Mouse (Mus musculus) gastrocnemius, adult 18-20 months (tissue): ENCODE results near the gene Stk11. TPM values are rescaled to one million over a fixed set of nuclear protein-coding genes. Genes with fewer than 3 reads are reported as not detected.

Experiments
- DNase-seq: peaks from one replicate; pipeline ENCODE4 v3.0.0; 2021; ENCODE audit warnings: low spot score
- total RNA-seq, 2 experiments: library from RNA; stranded (reverse); gene quantifications; 2 replicates each; pipeline ENCODE4 v1.2.3; 2021

Gene Stk11
- total RNA-seq, 2 experiments from 2014 or later: 145 to 148 TPM

DNA sequence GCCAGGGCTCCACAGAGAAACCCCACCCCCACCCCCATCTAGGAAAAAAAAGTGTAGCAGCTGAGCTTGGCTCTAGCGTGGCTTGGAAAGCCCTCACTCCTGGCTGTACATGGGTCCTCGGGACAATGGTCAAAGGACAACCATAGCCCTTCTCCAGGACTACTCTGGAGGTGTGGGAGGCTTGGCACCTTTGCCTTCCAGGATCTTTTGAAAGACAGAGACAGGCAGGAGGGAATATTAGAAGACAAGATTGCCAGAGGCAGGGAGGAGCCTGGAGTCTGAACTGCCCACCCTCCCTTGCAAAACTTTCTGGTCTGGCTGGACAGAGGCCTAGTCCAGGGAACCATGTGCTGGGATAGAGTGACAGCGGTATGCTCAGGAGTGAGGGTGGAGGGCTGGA is 20.9 kb upstream of the Stk11 start:
- no peak for DNase-seq

DNA sequence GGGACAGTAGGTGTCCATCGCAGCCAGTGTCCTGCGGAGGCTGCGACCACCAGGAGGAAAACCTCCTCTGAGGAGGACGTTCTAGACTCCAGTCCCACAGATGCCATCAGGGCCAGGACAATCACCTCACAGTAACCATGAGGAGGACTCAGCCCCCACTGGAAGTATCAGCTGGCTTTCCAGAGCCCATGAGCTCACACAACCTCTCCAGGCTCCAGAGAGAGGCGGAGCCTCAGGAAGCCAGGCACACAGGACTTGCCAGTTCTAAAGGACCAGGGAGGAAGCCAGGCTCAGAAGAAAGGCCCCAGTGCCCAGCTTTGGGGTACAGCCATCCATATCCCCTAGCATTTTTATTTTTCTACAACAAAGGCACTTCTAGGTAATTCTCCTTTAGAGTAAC is 20.1 kb upstream of the Stk11 start:
- no peak for DNase-seq

DNA sequence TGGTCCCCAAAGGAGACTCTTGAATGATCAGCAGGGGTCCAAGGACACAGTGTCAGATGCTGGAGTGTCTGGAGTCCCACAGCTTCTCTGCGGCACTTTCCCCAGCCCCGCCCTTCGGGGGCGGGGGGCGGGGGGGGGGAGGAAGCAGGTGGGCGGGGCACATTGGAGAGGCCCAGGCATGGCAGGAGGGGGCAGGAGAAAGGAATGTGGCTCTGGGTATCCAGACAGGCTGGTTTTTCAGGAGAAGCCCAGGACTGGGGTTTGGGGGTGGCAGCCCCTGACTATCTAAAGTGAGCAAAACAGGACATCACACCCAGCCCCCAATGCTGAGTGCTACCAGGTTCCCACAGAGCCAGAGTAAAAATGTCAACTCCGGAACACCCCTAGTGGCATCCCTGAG is 18.3 kb upstream of the Stk11 start:
- no peak for DNase-seq

DNA sequence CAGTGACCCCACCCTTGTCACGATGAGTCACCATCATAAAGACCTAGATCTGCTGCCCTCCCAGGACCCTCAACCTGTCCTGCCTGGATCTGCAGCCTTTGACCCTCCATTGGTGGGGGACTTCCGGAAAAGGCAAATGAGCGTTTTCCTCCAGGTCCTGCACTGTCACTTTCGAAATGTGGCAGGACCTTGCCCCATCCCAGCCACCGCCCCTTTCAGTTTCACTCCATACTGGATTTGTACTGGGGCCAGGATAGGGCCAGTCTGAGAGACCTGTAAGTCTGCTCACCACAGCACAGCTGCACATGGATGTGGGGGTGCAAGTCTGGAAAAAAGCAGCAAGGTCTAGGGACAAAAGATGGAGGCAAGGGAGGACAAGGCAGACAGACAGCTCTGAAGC is 17.0 kb upstream of the Stk11 start:
- no peak for DNase-seq

DNA sequence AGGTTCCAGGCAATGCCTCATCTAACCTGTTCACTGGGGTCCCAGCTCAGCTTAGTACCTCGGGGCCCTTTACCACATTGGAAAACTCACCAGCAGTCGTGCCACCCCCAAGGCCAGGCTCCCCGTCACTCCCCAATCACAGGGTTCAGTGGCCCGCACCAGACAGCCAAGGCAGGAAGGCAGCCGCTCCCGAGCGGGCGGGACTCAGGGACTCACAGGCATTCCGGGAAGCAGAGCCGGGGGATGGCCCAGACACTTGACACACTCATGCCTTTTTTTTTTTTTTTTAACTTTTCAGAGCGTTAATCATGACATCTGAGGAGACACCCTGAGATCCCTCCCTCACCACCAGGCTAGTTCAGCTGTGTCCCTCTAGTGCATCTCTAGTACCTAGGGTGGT is 14.6 kb upstream of the Stk11 start:
- DNase-seq: no peak

DNA sequence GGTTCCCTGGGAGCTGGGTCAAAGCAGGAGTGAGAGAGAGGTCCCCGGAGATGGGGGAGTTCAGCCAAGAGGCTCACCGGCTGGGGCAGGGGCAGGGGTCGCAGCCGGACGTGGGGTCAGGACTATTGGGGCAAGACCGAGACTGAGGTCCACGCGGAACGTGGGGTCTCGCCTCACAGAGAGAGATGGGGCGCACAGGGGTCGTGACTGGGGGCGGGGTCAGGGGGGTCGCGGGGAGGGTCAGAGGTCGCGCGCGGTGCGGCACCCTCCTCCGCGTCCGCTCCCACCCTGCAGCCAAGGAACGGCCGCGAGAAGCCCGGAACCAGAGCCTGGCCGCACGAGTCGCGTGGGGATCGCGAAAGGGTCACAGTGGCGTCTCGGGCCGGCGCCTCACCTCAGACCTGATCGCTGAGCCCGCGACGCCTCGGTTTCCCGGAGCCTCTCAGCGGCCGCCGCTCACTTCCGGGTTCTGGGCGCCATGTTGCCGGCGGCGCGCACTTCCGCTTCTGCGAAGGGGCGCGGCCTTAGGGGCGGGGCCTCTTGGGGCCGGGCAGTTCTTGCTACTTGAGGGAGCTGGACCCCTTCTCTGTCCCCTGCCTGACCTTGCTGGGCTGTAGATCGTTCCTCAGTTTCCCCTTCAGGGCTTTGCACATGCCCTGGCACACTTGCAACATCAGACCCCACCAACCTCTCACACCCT is 13.2 kb upstream of the Stk11 start:
- peak; percentile 84 for DNase-seq

DNA sequence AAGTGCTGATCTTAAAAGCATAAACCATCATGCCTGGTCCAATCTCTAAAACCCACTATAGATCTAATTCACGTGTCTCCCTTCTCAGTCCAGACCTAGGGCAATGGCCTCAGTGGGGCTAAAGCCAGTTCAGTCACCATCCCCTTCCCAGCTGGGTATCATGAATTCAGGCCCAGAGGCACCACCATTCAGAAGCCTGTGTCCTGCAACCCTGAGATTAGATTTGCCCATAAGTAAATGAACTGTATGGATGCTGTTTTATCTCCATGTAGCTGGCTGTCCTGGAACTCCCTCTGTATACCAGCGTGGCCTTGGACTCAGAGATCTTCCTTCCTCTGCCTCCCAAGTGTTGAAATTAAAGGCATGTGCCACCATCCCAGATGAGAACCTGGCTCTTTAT is 12.6 kb upstream of the Stk11 start:
- no peak for DNase-seq

DNA sequence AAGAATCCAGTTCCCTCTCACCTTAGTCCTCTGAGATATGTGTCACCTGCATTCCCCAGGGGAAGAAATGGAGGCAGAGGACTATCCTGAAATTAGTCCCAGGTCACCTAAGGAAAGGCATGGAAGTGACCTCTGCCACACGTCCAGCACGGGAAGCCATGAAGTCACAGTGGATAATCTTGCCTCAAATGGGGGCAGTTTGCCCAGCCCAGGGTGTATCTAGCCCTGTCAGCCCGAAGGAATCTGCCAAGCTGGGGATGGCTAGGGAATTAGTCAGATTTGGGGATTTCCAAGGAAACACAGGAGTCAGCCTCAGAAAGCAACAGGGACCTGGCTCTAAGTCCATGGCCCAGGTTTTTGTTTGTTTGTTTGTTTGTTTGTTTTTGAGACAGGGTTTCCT is 11.4 kb upstream of the Stk11 start:
- DNase-seq: no peak

DNA sequence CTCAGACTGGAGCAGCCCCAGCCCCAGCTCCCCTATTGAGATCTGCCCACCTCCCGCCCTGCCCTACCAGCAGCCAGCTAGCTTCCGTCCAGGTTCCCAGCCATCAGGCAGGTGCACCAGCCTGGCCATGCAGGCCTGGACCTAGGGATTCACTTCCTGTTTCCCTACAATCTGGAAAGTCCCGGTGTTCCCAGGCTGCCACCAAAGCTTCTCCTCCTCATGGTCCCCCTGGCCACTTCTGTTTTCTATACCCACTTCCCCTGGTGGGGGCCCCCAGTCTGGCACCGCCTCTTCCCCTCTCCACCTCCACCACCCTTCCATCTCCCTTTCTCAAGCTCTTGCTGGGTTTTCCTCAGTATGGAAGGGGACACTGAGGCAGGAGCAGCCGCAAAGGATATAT is 10.1 kb upstream of the Stk11 start, which contains the start of gene Sbno2:
Sbno2 (minus strand) TSS at position 112 of the 400 bp plus-strand sequence.
- DNase-seq: no peak

DNA sequence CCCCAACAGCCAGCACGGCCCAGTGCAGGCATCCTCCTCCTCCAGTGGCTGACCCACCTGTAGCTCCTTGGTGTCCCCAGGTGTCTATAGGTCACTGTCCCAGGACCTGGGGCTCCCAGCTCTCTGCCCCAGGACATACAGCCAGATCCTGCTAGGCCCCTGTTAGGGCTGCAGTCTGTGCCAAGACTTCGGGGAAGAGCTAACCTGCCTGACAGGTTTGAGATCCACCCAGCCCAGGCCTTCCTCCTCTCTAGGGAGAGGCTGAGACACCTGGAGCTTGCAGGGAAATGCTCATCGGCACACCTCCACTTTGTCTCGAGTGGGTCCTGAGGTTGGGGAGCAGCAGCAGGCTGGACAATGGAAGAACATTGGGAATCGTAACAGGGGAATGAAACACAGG is 9.7 kb upstream of the Stk11 start:
- DNase-seq: no peak

DNA sequence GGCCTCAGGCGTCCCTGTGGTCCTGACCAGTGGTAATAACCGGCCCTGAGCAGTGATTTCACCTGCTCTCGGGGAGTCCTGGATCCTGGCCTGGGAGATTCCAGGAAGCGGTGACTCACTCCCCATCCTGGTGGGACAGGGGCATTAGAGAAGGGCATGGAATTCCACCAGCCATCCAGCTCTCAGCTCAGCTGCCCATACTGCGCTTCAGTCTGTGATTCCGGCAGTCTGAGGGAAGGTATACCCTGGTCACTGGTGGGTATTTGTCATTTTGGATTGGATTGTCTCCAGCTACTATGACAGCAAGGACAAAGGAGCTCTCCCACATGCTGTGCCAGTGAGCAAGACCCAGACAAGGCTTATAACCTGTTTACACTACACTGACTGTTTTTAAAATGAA is 7.9 kb upstream of the Stk11 start:
- DNase-seq: no peak

DNA sequence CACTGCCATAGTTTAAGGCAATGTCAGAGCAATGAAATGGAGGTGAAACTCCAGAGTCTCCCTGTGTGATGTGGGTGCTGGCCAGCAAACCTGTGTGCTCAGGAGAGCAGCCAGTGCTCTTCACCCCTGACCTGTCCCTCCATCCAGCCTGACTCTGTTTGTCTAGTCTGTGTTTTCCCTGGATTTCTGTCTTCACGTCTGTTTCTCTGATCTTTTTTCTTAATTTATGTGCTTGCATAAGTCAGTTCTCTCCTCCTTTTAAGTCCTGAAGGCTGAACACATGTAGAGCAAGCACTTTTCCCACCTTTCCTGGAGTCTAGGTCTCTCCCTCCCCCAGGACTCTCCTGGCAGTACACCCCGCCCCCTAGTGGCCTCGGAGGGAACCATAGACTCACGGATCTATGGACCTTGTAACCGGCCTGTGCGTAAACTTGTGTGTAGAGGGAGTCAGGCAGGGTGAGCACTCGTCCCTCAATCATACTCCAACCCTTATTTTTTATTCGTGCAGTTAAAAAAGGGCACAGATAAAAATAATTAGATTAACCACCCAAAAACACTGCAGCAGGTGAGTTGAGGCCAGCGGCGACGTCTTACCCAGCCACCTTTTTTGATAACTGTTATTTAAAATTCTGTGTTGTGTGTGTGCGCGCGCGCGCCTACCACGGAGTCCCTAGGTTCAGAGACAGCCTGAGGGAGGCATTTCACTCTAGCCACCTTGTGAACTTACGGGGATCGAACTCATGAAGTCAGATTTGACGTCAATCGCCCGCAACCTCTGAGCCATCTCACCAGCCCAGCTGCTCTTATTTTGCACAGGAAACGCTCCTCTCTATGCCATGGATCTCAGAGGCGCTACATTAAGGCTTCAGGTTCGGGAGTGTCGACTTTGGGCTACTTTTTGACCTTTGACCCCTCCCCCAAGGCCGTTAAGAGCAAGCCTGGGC is 990 bp upstream of the Stk11 start:
- DNase-seq: peak; percentile 93

DNA sequence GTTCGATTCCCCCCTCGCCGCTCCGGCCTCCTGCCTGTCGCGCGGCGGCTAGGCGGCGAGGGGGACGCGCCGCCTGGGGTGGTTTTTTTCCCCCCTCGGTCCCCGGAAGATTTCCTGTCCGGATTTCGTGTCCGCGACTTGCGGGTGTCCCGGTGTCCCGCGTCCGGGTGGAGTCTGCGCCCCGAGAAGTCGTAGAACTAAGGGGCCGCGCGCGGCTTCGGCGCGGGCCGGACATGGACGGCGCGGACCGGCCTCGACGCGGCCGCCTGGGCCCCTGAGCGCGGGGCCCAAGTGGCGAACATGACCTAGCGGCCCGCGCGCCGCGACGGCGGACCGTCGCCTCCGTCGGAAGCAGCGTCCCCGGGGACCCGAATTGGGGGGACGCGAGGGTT is 337 bp downstream of the Stk11 start:
- DNase-seq: no peak

DNA sequence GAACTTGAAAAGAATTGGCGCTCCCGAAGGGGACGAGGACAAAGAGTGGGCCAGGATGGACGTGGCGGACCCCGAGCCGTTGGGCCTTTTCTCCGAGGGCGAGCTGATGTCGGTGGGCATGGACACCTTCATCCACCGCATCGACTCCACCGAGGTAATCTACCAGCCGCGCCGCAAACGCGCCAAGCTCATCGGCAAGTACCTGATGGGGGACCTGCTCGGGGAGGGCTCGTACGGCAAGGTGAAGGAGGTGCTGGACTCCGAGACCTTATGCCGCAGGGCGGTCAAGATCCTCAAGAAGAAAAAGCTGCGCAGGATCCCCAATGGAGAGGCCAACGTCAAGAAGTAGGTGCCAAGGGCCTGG is 942 bp downstream of the Stk11 start:
- DNase-seq: no peak

DNA sequence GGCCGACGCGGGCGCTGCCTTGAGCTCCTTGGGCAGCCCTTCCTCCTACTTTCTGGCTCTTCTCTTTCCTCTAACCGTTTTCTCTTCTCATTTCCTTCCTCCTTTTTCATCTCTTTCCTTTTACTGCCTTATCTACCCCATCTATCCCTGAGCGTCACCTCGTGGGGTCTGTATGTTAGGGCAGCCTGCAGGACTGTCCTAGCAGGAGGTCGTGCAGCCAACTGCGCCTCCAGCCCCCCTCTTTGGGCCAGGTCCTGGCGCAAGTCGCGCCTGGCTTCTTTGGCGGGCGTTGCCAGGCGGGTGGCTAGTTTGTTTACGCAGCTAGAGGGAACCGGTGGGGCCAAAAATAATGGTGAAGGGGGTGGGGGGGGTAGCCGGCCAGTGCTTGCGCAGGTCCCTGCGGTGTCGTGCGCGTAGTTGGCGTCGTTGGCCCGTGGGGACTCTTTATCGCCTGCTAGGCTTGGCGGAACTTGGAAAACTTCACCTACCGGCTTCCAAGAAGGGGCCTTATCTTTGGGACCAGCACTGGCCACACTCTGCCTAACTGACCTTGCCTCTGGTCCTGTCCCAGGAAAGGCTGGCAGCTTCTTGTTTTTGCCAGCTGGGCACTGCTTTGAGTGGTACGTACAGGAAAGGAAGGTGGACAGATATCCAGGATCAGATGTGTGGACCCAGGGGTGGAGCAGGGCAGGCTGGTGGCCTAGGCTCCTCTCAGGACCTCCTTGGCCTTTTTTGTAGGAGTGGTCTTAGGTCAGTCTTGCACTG is 1.5 kb downstream of the Stk11 start:
- peak; percentile 81 for DNase-seq

DNA sequence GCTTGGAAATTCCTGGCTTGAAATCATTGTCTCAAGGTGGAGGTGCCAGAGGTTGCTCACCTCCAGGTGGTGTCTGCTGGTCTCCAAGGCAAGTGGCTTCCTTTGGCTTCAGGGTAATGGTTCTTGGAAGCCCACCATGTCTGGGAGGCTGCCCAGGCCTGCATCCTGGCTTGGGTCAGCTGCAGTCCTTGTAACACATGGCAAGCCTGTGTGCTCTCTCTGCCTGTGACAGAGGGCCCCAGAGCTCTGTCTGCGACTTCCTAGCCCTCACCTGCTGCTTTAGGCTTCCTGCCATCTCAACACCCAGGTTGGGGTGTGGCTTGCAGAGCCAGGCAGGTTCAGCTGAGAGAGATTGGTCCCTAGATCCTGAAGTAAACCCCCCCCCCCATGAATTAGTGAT is 2.1 kb downstream of the Stk11 start:
- no peak for DNase-seq

DNA sequence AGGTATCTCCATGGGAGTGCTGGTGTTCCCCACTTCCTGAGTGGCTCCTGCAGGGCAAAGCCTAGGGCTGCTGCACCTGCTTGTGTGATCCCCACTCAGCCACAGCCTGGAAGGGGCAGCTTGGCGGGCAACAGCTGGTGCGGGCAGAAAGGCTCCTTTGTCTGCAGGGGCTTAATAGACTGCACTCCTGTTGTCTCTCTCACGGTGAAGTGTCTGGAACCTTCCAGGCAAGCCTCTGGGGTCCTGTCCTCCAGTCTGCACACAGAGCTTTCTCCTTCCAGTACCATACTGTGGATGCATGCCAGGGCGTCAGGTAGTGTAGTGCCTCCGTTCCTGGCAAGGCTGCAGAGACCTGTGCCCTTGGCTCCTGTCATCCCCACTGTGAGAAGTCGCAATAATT is 2.9 kb downstream of the Stk11 start:
- no peak for DNase-seq

DNA sequence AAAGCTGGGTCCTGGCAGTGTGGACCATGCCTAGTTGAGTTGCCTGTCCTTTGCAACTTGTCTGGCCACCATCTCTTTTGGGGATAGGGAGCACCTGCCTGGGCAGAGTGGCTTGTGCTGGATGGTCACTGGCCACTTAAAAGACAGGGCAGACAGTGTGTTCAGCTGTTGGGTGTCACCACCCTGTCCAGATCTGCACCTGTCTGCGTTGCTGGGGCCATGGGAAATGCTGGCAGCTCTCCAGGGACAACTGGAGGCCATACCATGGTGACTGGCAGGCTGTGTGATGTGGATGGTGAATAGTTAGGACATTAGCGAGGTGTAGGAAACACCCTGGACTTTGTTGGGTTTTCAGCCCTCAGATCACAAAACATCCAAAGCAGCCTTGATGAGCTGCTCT is 4.5 kb downstream of the Stk11 start:
- DNase-seq: peak; percentile 60

DNA sequence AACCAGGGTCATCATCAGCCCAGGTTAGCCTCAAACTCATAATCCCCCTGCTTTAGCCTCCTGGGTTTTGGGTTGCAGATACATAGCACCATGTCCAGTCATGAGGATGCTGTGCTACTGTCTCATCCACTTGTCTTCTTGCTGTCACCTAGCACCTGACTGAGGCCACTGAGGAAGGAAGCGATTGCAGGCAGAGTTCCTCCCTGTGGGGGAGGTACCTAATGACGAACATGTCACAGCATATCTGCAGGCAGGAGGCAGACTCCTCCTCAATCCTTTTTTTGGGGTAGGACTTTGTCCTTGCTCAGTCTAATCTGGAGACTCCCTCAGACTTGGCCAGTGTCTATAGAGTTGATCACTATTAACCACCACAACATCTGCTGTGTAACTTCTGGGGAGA is 6.0 kb downstream of the Stk11 start:
- no peak for DNase-seq

DNA sequence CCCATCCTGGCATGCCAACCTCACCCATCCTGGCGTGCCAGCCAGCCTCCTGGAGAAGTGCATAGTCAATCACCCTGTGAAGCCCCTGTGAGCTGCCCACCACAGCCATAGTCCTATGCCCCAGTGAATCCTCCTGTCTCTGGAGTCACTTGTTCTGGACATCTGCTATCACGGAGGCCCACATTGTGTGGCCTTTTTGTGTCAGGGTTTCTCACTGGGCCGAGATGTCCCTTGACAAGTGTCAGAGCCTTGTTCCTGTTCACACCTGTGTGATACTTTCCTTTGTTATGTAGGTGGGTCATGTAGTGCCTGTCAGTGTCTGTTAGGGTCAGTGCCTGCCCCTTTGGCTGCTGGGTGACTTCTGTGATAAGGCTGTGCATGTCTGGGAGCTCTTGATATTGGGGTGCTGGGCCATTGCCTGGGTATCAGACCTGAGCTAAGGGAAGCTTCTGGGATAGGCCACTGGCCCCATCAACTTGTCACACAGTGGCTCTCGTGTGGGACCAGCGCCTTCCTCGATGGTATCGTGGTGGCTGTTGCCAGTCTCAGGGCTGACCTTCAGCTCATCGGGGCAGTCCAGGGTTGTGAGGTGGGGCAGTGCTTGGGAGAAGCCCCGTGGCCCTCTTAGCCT is 8.4 kb downstream of the Stk11 start:
- no peak for DNase-seq

DNA sequence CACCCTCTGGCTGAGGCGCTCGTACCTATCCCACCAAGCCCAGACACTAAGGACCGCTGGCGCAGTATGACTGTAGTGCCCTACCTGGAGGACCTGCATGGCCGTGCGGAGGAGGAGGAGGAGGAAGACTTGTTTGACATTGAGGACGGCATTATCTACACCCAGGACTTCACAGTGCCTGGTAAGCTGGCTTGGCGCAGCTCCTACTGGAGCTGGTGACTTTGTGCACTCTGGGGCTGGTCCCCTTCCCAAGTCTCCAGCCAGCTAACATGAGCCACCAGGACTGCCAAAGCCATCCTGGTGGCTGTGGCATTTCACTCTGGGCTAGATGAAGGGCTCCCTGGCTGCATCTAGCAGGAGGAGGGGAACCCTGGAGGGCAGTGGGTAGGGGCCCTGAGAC is 12.3 kb downstream of the Stk11 start:
- no peak for DNase-seq

DNA sequence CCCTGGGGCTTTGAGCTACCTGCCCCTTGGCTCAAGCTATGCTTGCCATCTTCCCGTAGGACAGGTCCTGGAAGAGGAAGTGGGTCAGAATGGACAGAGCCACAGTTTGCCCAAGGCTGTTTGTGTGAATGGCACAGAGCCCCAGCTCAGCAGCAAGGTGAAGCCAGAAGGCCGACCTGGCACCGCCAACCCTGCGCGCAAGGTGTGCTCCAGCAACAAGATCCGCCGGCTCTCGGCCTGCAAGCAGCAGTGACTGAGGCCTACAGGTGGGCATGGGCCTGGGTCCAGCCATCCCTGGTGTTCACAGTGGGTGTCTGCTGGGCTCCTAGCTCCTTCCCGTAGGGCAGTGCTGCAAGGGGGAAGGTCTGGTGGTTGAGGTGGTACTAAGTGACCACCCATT is 14.2 kb downstream of the Stk11 start:
- DNase-seq: no peak
